Mouse (Mus musculus): ENCODE results near the gene 4931428L18Rik.

The 4931428L18Rik gene

GRCm38 (mm10) chr1:31165326-31166121 is 57.0 kb downstream of the 4931428L18Rik start:
- Histone ChIP-seq H3K27me3 (ENCODE audit: control insufficient read depth, insufficient read depth, low read length, poor library complexity, severe bottlenecking) (no peaks in the 10 kb centered on the region), H3K36me3 (ENCODE audit: control insufficient read depth, insufficient read depth, low read length, poor library complexity, severe bottlenecking) (no peaks in the 10 kb centered on the region)
- no peak for DNase-seq (ENCODE audit: low read depth, low spot score)

- Histone ChIP-seq H3K36me3 (ENCODE audit: control insufficient read depth, insufficient read depth, low read length, poor library complexity, severe bottlenecking) (no peaks in the 10 kb centered on the region), H3K27me3 (ENCODE audit: control insufficient read depth, insufficient read depth, low read length, poor library complexity, severe bottlenecking) (no peaks in the 10 kb centered on the region)
- no peak for DNase-seq (ENCODE audit: low read depth, low spot score)
Measured at GRCm38 (mm10) chr1:31164527-31165189, 57.8 kb downstream of the 4931428L18Rik start.

- DNase-seq (ENCODE audit: low read depth, low spot score) = no peak
- H3K36me3 ChIP-seq (ENCODE audit: control insufficient read depth, insufficient read depth, low read length, poor library complexity, severe bottlenecking) = no peaks in the 10 kb centered on the region
Measured at GRCm38 (mm10) chr1:31156884-31157283, 65.6 kb downstream of the 4931428L18Rik start.

GRCm38 (mm10) chr1:31156185-31156584 is 66.3 kb downstream of the 4931428L18Rik start:
- no peak for DNase-seq (ENCODE audit: low read depth, low spot score)
- Histone ChIP-seq H3K36me3 (ENCODE audit: control insufficient read depth, insufficient read depth, low read length, poor library complexity, severe bottlenecking) (no peaks in the 10 kb centered on the region), H3K27me3 (ENCODE audit: control insufficient read depth, insufficient read depth, low read length, poor library complexity, severe bottlenecking) (no peaks in the 10 kb centered on the region)

More at GRCm38 (mm10) chr1:31156884-31157283, 65.6 kb downstream of the 4931428L18Rik start:
- no peaks in the 10 kb centered on the region for H3K27me3 ChIP-seq (ENCODE audit: control insufficient read depth, insufficient read depth, low read length, poor library complexity, severe bottlenecking)

GRCm38 (mm10) chr1:31153793-31154349 is 68.6 kb downstream of the 4931428L18Rik start:
- Histone ChIP-seq H3K36me3 (ENCODE audit: control insufficient read depth, insufficient read depth, low read length, poor library complexity, severe bottlenecking) (no peaks in the 10 kb centered on the region), H3K27me3 (ENCODE audit: control insufficient read depth, insufficient read depth, low read length, poor library complexity, severe bottlenecking) (no peaks in the 10 kb centered on the region)
- DNase-seq (ENCODE audit: low read depth, low spot score) = peak; percentile 49

- Histone ChIP-seq H3K36me3 (ENCODE audit: control insufficient read depth, insufficient read depth, low read length, poor library complexity, severe bottlenecking) (no peaks in the 10 kb centered on the region), H3K27me3 (ENCODE audit: control insufficient read depth, insufficient read depth, low read length, poor library complexity, severe bottlenecking) (no peaks in the 10 kb centered on the region)
- DNase-seq (ENCODE audit: low read depth, low spot score) = no peak
Measured at GRCm38 (mm10) chr1:31152799-31153426, 69.6 kb downstream of the 4931428L18Rik start.

GRCm38 (mm10) chr1:31150546-31150945 is 71.9 kb downstream of the 4931428L18Rik start:
- Histone ChIP-seq H3K27me3 (ENCODE audit: control insufficient read depth, insufficient read depth, low read length, poor library complexity, severe bottlenecking) (no peaks in the 10 kb centered on the region), H3K36me3 (ENCODE audit: control insufficient read depth, insufficient read depth, low read length, poor library complexity, severe bottlenecking) (no peaks in the 10 kb centered on the region)
- DNase-seq (ENCODE audit: low read depth, low spot score) = no peak

GRCm38 (mm10) chr1:31149671-31150070 is 72.8 kb downstream of the 4931428L18Rik start:
- H3K27me3 ChIP-seq (ENCODE audit: control insufficient read depth, insufficient read depth, low read length, poor library complexity, severe bottlenecking) = no peaks in the 10 kb centered on the region
- no peak for DNase-seq (ENCODE audit: low read depth, low spot score)

GRCm38 (mm10) chr1:31143571-31143970 is 78.9 kb downstream of the 4931428L18Rik start:
- Histone ChIP-seq H3K36me3 (ENCODE audit: control insufficient read depth, insufficient read depth, low read length, poor library complexity, severe bottlenecking) (no peaks in the 10 kb centered on the region), H3K27me3 (ENCODE audit: control insufficient read depth, insufficient read depth, low read length, poor library complexity, severe bottlenecking) (no peaks in the 10 kb centered on the region)
- DNase-seq (ENCODE audit: low read depth, low spot score) = no peak

More at GRCm38 (mm10) chr1:31149671-31150070, 72.8 kb downstream of the 4931428L18Rik start:
- no peaks in the 10 kb centered on the region for H3K36me3 ChIP-seq (ENCODE audit: control insufficient read depth, insufficient read depth, low read length, poor library complexity, severe bottlenecking)

GRCm38 (mm10) chr1:31142288-31143094 is 80.0 kb downstream of the 4931428L18Rik start:
- H3K27me3 ChIP-seq (ENCODE audit: control insufficient read depth, insufficient read depth, low read length, poor library complexity, severe bottlenecking) = no peaks in the 10 kb centered on the region
- DNase-seq (ENCODE audit: low read depth, low spot score) = no peak
- H3K36me3 ChIP-seq (ENCODE audit: control insufficient read depth, insufficient read depth, low read length, poor library complexity, severe bottlenecking) = no peaks in the 10 kb centered on the region

- Histone ChIP-seq H3K27me3 (ENCODE audit: control insufficient read depth, insufficient read depth, low read length, poor library complexity, severe bottlenecking) (no peaks in the 10 kb centered on the region), H3K36me3 (ENCODE audit: control insufficient read depth, insufficient read depth, low read length, poor library complexity, severe bottlenecking) (no peaks in the 10 kb centered on the region)
- no peak for DNase-seq (ENCODE audit: low read depth, low spot score)
Measured at GRCm38 (mm10) chr1:31138387-31138786, 84.1 kb downstream of the 4931428L18Rik start.

GRCm38 (mm10) chr1:31113466-31113865 is 109.0 kb downstream of the 4931428L18Rik start:
- no peak for DNase-seq (ENCODE audit: low read depth, low spot score)
- no peaks in the 10 kb centered on the region for H3K27me3 ChIP-seq (ENCODE audit: control insufficient read depth, insufficient read depth, low read length, poor library complexity, severe bottlenecking)
- H3K36me3 ChIP-seq (ENCODE audit: control insufficient read depth, insufficient read depth, low read length, poor library complexity, severe bottlenecking) = no peaks in the 10 kb centered on the region

- Histone ChIP-seq H3K27me3 (ENCODE audit: control insufficient read depth, insufficient read depth, low read length, poor library complexity, severe bottlenecking) (no peaks in the 10 kb centered on the region), H3K36me3 (ENCODE audit: control insufficient read depth, insufficient read depth, low read length, poor library complexity, severe bottlenecking) (no peaks in the 10 kb centered on the region)
- DNase-seq (ENCODE audit: low read depth, low spot score) = no peak
Measured at GRCm38 (mm10) chr1:31107961-31108360, 114.5 kb downstream of the 4931428L18Rik start.
